Mouse (Mus musculus): ENCODE data around the gene Myh7b. TPM values are rescaled to one million over a fixed set of nuclear protein-coding genes. Genes with fewer than 3 reads are reported as not detected.

Gene Myh7b
- polyA plus RNA-seq, 1 experiment from 2014 or later, result 1.6 TPM

DNA sequence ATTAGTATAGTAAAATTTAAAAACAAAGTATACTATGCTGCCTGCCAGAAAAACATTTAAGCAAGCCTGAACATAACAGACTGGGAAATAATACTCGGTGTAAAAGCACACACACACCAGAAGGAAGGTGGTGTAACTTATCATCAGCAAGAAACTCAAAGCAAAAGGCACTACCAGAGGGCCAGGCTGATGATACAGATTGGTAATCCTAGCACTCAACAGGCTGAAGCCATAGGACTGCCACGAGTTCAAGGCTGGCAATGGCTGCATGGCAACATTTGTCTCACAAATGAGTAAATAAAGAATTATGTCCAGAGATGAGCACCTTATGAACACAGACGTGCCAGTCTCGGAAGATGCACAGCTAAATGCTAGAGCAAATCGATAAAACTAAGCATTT is 72.8 kb downstream of the Myh7b start:
- Histone ChIP-seq H3K9me3 (replicated peaks) (no peaks in the 10 kb centered on the region), H3K9ac (no peak overlapping the region)

More for the DNA sequence above, 72.8 kb downstream of the Myh7b start:
- Histone ChIP-seq H3K27me3 (no peaks in the 10 kb centered on the region), H3K4me3 (replicated peaks) (no peak overlapping the region), H3K4me1 (replicated peaks) (peaks cover 9% of the 10 kb centered on the region), H3K36me3 (replicated peaks) (peaks cover 15% of the 10 kb centered on the region), H3K4me2 (no peak overlapping the region), H3K27ac (replicated peaks) (no peak overlapping the region)
- whole genome bisulfite sequencing (ENCODE audit: insufficient replicate concordance), result 71% methylated on average over 5 of the region's 5 CpGs
- ATAC-seq (ENCODE audit: insufficient read depth), result no peak

MicroRNAs encoded within 50 kb of the gene (microRNA counts, 519-probe panel; counts per million panel counts)
- 2,795 counts per million, percentile 54 among the panel's probes with 10 or more counts for microRNA mmu-miR-499

Small RNA genes within 50 kb of the gene (microRNA-seq; reads per million reads assigned to microRNA genes)
- gene Mir499, result 269 reads per million, percentile 63 among the genes with 10 or more reads in this experiment

Other genes starting within 250 kb of the Myh7b start
- 4.1 and 4.6 TPM in 2 replicates for gene Trp53inp2, start 230.2 kb upstream of the Myh7b start, polyA plus RNA-seq (2015; fragmentation: Nextera tagmentation; extraction: Ambion mirVana)
- gene Ncoa6, start 137.3 kb upstream of the Myh7b start, polyA plus RNA-seq (2015; fragmentation: Nextera tagmentation; extraction: Ambion mirVana), result 4.7 and 5.0 TPM in 2 replicates
- 24.4 and 25.6 TPM in 2 replicates for gene Acss2, start 93.3 kb upstream of the Myh7b start, polyA plus RNA-seq (2015; fragmentation: Nextera tagmentation; extraction: Ambion mirVana)
- gene Ggt7, start 93.0 kb upstream of the Myh7b start, polyA plus RNA-seq (2015; fragmentation: Nextera tagmentation; extraction: Ambion mirVana), result 0.29 and 0.36 TPM in 2 replicates
- gene Gss, start 18.4 kb upstream of the Myh7b start, polyA plus RNA-seq (2015; fragmentation: Nextera tagmentation; extraction: Ambion mirVana), result 73.4 and 88.1 TPM in 2 replicates
- 51.4 and 56.9 TPM in 2 replicates for gene Trpc4ap, start 81.2 kb downstream of the Myh7b start, polyA plus RNA-seq (2015; fragmentation: Nextera tagmentation; extraction: Ambion mirVana)
- 27.6 and 31.9 TPM in 2 replicates for gene Edem2, start 118.3 kb downstream of the Myh7b start, polyA plus RNA-seq (2015; fragmentation: Nextera tagmentation; extraction: Ambion mirVana)
- gene Gm17581, start 124.7 kb downstream of the Myh7b start, polyA plus RNA-seq (2015; fragmentation: Nextera tagmentation; extraction: Ambion mirVana), result not detected in 2 replicates
- gene Procr, start 139.9 kb downstream of the Myh7b start, polyA plus RNA-seq (2015; fragmentation: Nextera tagmentation; extraction: Ambion mirVana), result 1.2 and 1.5 TPM in 2 replicates
- 0.03 TPM in 1 of 2 replicates, not detected in the other for gene Mmp24, start 164.1 kb downstream of the Myh7b start, polyA plus RNA-seq (2015; fragmentation: Nextera tagmentation; extraction: Ambion mirVana)
- gene BC029722, start 208.2 kb downstream of the Myh7b start, polyA plus RNA-seq (2015; fragmentation: Nextera tagmentation; extraction: Ambion mirVana), result 4.9 and 5.6 TPM in 2 replicates
- 131 and 135 TPM in 2 replicates for gene Eif6, start 215.7 kb downstream of the Myh7b start, polyA plus RNA-seq (2015; fragmentation: Nextera tagmentation; extraction: Ambion mirVana)
- gene Fam83c, start 223.6 kb downstream of the Myh7b start, polyA plus RNA-seq (2015; fragmentation: Nextera tagmentation; extraction: Ambion mirVana), result 0.07 and 0.09 TPM in 2 replicates